Mouse (Mus musculus) kidney, embryonic 15.5 days (tissue): ENCODE data around the gene Klrb1b. TPM values are rescaled to one million over a fixed set of nuclear protein-coding genes. Genes with fewer than 3 reads are reported as not detected.
"Not testable (repeated sequence)": the region's sequence is repeated elsewhere in the genome, so short reads cannot be mapped to it uniquely, and the experiment has no call there.

ENCODE experiments used
- ATAC-seq: fragments of 200-750 bp; cut with Nextera tagmentation; replicated peaks from 2 replicates; pipeline ENCODE4 v1.8.0; 2017; ENCODE audit warnings: moderate TSS enrichment; ENCODE audit not compliant: low FRiP score
- H3K27ac ChIP-seq: fragments of 300-500 bp; sonication (generic); 2 replicates; pipeline ENCODE4 v1.5.1; 2015; ENCODE audit warnings: mild to moderate bottlenecking, inconsistent platforms
- H3K27me3 ChIP-seq: fragments of 300-500 bp; sonication (generic); 2 replicates; pipeline ENCODE4 v1.6.1; 2015; ENCODE audit warnings: inconsistent platforms
- H3K36me3 ChIP-seq: fragments of 300-500 bp; sonication (generic); 2 replicates; pipeline ENCODE4 v1.6.1; 2015; ENCODE audit warnings: inconsistent platforms
- H3K4me1 ChIP-seq: fragments of 300-500 bp; sonication (generic); 2 replicates; pipeline ENCODE4 v1.6.1; 2015; ENCODE audit warnings: inconsistent platforms
- H3K4me2 ChIP-seq: fragments of 300-500 bp; sonication (generic); 2 replicates; pipeline ENCODE4 v1.6.1; 2015; ENCODE audit warnings: moderate library complexity, mild to moderate bottlenecking, inconsistent platforms
- H3K4me3 ChIP-seq: fragments of 300-500 bp; sonication (generic); replicated peaks from 2 replicates; pipeline ENCODE4 v1.5.1; 2015; ENCODE audit warnings: mild to moderate bottlenecking, inconsistent platforms
- H3K9ac ChIP-seq: fragments of 300-500 bp; sonication (generic); 2 replicates; pipeline ENCODE4 v1.6.1; 2015; ENCODE audit warnings: mild to moderate bottlenecking, inconsistent platforms
- H3K9me3 ChIP-seq: fragments of 300-500 bp; sonication (generic); replicated peaks from 2 replicates; pipeline ENCODE4 v1.6.1; 2016; ENCODE audit warnings: inconsistent platforms
- WGBS: fragments of 180-500 bp; shearing (Covaris S2); methylation state at CpG from one replicate; pipeline ENCODE4 v1.1.7; 2015; ENCODE audit warnings: mixed read lengths; 5-methylcytosine and 5-hydroxymethylcytosine counted together
- polyA plus RNA-seq: library from polyadenylated mRNA; unstranded; fragments of >200 nt; fragmentation: Nextera tagmentation; extraction: Ambion mirVana; gene quantifications from 2 replicates; pipeline ENCODE4 v1.2.1, GENCODE M21; 2015

Klrb1b gene
- polyA plus RNA-seq, 1 experiment from 2014 or later = 0.09 TPM

GRCm38 (mm10) chr6:128807021-128807420, 19.1 kb downstream of the Klrb1b start:
- 0 out of 2 replicates have a peak, but pooled peaks cover 2% of the 10 kb centered on the region for H3K4me1 ChIP-seq
- WGBS = 77% methylated on average over 3 of the region's 3 CpGs

GRCm38 (mm10) chr6:128804823-128805640, 21.1 kb downstream of the Klrb1b start:
- not testable (repeated sequence) for H3K4me2 ChIP-seq, H3K4me3 ChIP-seq, H3K36me3 ChIP-seq, ATAC-seq, H3K9me3 ChIP-seq, H3K9ac ChIP-seq, H3K27me3 ChIP-seq, H3K4me1 ChIP-seq, H3K27ac ChIP-seq
- WGBS = 66% methylated on average over 7 of the region's 7 CpGs

More at GRCm38 (mm10) chr6:128807021-128807420, 19.1 kb downstream of the Klrb1b start:
- Histone ChIP-seq H3K4me3 (no peak overlapping the region), H3K27me3 (no peaks in the 10 kb centered on the region), H3K36me3 (no peaks in the 10 kb centered on the region), H3K9ac (no peak overlapping the region), H3K27ac (no peak overlapping the region), H3K4me2 (no peak overlapping the region), H3K9me3 (no peaks in the 10 kb centered on the region)
- no peak for ATAC-seq

- no peaks in the 10 kb centered on the region for H3K27me3 ChIP-seq
- peak overlapping the region; percentile 53 for H3K4me3 ChIP-seq
- no peaks in the 10 kb centered on the region for H3K9me3 ChIP-seq
- ATAC-seq = peak; percentile 93
- H3K27ac ChIP-seq = peak overlapping the region; percentile 78; the same call in 1 of the 2 replicates
- H3K4me1 ChIP-seq = peaks cover 8% of the 10 kb centered on the region
- 5% methylated on average over 26 of the region's 26 CpGs for WGBS
- H3K4me2 ChIP-seq = peak overlapping the region; percentile 67
- H3K36me3 ChIP-seq = no peaks in the 10 kb centered on the region
- peak overlapping the region; percentile 46; the same call in 1 of the 2 replicates for H3K9ac ChIP-seq
Observed at GRCm38 (mm10) chr6:128802999-128803857, 22.9 kb downstream of the Klrb1b start.

- H3K9me3 ChIP-seq = no peaks in the 10 kb centered on the region
- 10% methylated on average over 10 of the region's 10 CpGs for WGBS
Observed at GRCm38 (mm10) chr6:128802557-128802956, 23.6 kb downstream of the Klrb1b start.

GRCm38 (mm10) chr6:128800696-128801095, 25.4 kb downstream of the Klrb1b start:
- H3K4me3 ChIP-seq, H3K27ac ChIP-seq, H3K4me2 ChIP-seq, H3K36me3 ChIP-seq, H3K9me3 ChIP-seq, H3K27me3 ChIP-seq, H3K9ac ChIP-seq, ATAC-seq: not testable (repeated sequence)
- WGBS = 79% methylated on average over 5 of the region's 5 CpGs
- H3K4me1 ChIP-seq = peaks cover 13% of the 10 kb centered on the region

More at GRCm38 (mm10) chr6:128802557-128802956, 23.6 kb downstream of the Klrb1b start:
- peak overlapping the region; percentile 78 for H3K27ac ChIP-seq
- H3K4me3 ChIP-seq = peak overlapping the region; percentile 53
- H3K9ac ChIP-seq = peak overlapping the region; percentile 46
- no peaks in the 10 kb centered on the region for H3K36me3 ChIP-seq
- H3K4me1 ChIP-seq = peaks cover 13% of the 10 kb centered on the region
- H3K4me2 ChIP-seq = peak overlapping the region; percentile 67
- ATAC-seq = peak; percentile 50
- H3K27me3 ChIP-seq = no peaks in the 10 kb centered on the region

GRCm38 (mm10) chr6:128799896-128800270, 26.2 kb downstream of the Klrb1b start:
- peak overlapping the region; percentile 65 for H3K4me2 ChIP-seq
- no peak for ATAC-seq
- peak overlapping the region; percentile 41; the same call in 1 of the 2 replicates for H3K27ac ChIP-seq
- H3K9ac ChIP-seq = 0 out of 2 replicates have a peak overlapping the region, but pooled peaks have one; percentile 26
- H3K4me1 ChIP-seq = peaks cover 13% of the 10 kb centered on the region
- no peaks in the 10 kb centered on the region for H3K9me3 ChIP-seq
- 19% methylated on average over 7 of the region's 7 CpGs for WGBS
- no peaks in the 10 kb centered on the region for H3K27me3 ChIP-seq
- H3K4me3 ChIP-seq = peak overlapping the region; percentile 68
- no peaks in the 10 kb centered on the region for H3K36me3 ChIP-seq

- Histone ChIP-seq H3K9ac (peak overlapping the region; percentile 64), H3K4me3 (peak overlapping the region; percentile 68), H3K4me2 (peak overlapping the region; percentile 65), H3K27ac (peak overlapping the region; percentile 92), H3K4me1 (peaks cover 13% of the 10 kb centered on the region)
- WGBS = under 1% methylated on average over 49 of the region's 49 CpGs
- peak; percentile 71 for ATAC-seq
- not testable (repeated sequence) for H3K36me3 ChIP-seq, H3K27me3 ChIP-seq, H3K9me3 ChIP-seq
Observed at GRCm38 (mm10) chr6:128799144-128799895, 26.8 kb downstream of the Klrb1b start.

GRCm38 (mm10) chr6:128798772-128799143, 27.4 kb downstream of the Klrb1b start:
- Histone ChIP-seq H3K27ac (peak overlapping the region; percentile 92), H3K9ac (peak overlapping the region; percentile 64), H3K4me2 (peak overlapping the region; percentile 65), H3K4me1 (peaks cover 14% of the 10 kb centered on the region), H3K4me3 (peak overlapping the region; percentile 68)
- H3K36me3 ChIP-seq, H3K9me3 ChIP-seq, H3K27me3 ChIP-seq: not testable (repeated sequence)
- peak; percentile 43 for ATAC-seq
- WGBS = under 1% methylated on average over 20 of the region's 20 CpGs

- peak overlapping the region; percentile 65 for H3K4me2 ChIP-seq
- H3K9ac ChIP-seq = peak overlapping the region; percentile 36
- H3K4me1 ChIP-seq = peaks cover 19% of the 10 kb centered on the region
- peak overlapping the region; percentile 37; the same call in 1 of the 2 replicates for H3K27ac ChIP-seq
- H3K27me3 ChIP-seq = no peaks in the 10 kb centered on the region
- H3K9me3 ChIP-seq = no peaks in the 10 kb centered on the region
- ATAC-seq = no peak
- H3K4me3 ChIP-seq = peak overlapping the region; percentile 68
- WGBS = 15% methylated on average over 15 of the region's 15 CpGs
- no peaks in the 10 kb centered on the region for H3K36me3 ChIP-seq
Observed at GRCm38 (mm10) chr6:128797936-128798771, 28.0 kb downstream of the Klrb1b start.

GRCm38 (mm10) chr6:128797185-128797905, 28.8 kb downstream of the Klrb1b start:
- peak overlapping the region; percentile 37; the same call in 1 of the 2 replicates for H3K27ac ChIP-seq
- H3K9me3 ChIP-seq = no peaks in the 10 kb centered on the region
- peak overlapping the region; percentile 65 for H3K4me2 ChIP-seq
- H3K9ac ChIP-seq = no peak overlapping the region
- peaks cover 17% of the 10 kb centered on the region for H3K4me1 ChIP-seq
- WGBS = 78% methylated on average over 12 of the region's 12 CpGs
- no peaks in the 10 kb centered on the region for H3K27me3 ChIP-seq
- no peaks in the 10 kb centered on the region for H3K36me3 ChIP-seq
- ATAC-seq = no peak
- H3K4me3 ChIP-seq = peak overlapping the region; percentile 68; the same call in 1 of the 2 replicates
